Mouse (Mus musculus): ENCODE measurements around the gene Trappc5. TPM values are rescaled to one million over a fixed set of nuclear protein-coding genes. Genes with fewer than 3 reads are reported as not detected.

The Trappc5 gene
- total RNA-seq (2023; ENCODE audit: inconsistent age), result 19.9 to 22.8 TPM (median 21.2 TPM) in 4 replicates

GRCm38 (mm10) chr8:3676131-3676992 lies at the start of gene Trappc5:
TSS of gene Trappc5 (plus strand) at chr8:3676299.

DNA sequence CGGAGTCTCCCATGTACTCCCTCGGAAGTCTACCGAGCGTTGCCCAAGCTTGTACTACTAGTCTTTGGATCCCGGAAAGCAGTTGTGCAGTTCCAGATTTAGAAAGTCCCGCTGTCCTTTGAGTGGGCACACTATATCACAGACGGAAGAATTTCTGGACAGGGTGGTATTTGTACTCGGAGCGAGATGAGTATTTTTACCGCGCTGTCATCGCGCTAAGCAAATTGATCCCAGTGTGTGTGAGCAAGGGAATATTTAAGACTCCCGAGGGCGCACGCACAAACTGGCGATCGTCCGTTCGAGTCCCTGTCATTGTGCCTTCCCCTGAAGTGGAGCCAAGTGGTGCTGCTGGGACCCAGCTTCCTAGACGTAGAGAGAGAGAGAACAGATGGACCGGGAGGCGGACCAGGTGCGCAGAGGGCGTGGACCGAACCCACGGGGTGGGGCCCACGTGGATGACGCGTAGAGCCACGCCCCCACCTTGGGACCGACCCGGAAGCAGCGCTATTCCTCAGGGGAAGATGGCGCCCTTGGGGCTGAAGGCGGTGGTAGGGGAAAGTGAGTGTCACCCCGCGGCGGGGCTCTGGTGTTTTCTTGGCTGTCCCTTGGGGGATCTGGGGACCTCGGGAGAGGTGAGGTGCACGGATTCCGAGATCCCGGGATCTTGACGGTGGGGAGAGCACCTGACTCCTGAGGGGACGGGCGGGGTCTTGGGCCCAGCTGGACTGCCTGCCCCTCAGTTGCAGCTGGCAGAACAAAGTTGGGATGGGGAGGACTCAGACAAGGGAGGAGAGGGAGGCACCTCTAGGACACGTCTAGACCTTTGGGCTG lies 45.2 kb upstream of the Trappc5 start, which contains the start of gene Stxbp2:
Gene Stxbp2 (plus strand): TSS at position 309 of the 831 bp plus-strand sequence.

DNA sequence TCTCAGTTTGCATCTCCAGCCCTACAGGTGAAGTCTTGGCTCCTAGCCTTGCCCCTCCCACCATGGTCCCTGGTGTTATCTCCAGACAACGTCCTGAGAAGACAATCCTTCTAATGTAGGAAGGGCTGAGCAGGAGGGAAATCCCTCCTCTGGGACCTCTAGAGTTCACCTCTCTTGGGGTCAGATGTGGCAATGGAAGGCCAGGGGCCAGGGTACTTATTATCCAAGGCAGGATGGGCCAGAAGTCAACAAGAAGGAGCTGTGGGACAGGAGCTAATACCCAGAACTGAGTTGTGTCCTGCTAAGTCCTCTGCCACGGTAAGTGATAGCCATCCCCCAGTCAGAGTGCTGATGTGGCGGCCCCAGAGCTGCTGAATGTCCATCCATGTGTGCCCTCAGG lies 20.6 kb upstream of the Trappc5 start, which contains the start of gene Retn:
Gene Retn (plus strand): TSS at position 245 of the 400 bp plus-strand sequence.

GRCm38 (mm10) chr8:3665507-3665906 lies 10.6 kb upstream of the Trappc5 start, which contains the start of gene Mcemp1:
TSS of gene Mcemp1 (plus strand) at chr8:3665754.

GRCm38 (mm10) chr8:3671980-3672491 lies 4.1 kb upstream of the Trappc5 start, which contains the start of gene Fcor:
TSS of gene Fcor (minus strand) at chr8:3672362.

DNA sequence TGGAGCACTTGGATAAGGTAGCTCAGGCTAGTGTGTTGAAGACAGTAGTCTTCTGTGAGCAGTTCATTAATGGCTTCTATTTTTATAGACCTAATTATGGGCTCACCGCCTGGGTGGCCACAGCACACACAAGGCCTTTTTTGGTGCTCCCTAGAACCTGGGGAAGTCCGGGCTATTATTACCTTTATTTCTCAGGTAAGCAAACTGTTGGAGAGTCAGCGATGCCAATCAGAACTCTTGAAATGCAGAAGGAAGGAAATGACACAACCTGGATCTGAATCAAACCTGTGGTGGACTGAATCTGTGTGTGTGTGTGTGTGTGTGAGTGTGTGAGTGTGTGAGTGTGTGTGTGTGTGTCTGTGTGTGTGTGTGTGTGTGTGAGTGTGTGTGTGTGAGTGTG lies 18.0 kb downstream of the Trappc5 start, which contains the start of gene Fcer2a:
Gene Fcer2a (minus strand): TSS at position 55 of the 400 bp plus-strand sequence.

GRCm38 (mm10) chr8:3720551-3720950 lies 44.5 kb downstream of the Trappc5 start, which contains the start of gene Clec4g:
TSS of gene Clec4g (minus strand) at chr8:3720651.

Other genes starting within 250 kb of the Trappc5 start
- 0.80 to 1.7 TPM (median 1.4 TPM) in 4 replicates for gene Pex11g, start 208.6 kb upstream of the Trappc5 start, total RNA-seq (2023; ENCODE audit: inconsistent age)
- 4.9 to 9.2 TPM (median 7.3 TPM) in 4 replicates for gene Tex45, start 205.4 kb upstream of the Trappc5 start, total RNA-seq (2023; ENCODE audit: inconsistent age)
- gene Zfp358, start 183.2 kb upstream of the Trappc5 start, total RNA-seq (2023; ENCODE audit: inconsistent age), result 8.0 to 11.4 TPM (median 9.8 TPM) in 4 replicates
- 89.1 to 114 TPM (median 104 TPM) in 4 replicates for gene Mcoln1, start 175.8 kb upstream of the Trappc5 start, total RNA-seq (2023; ENCODE audit: inconsistent age)
- gene Pnpla6, start 160.9 kb upstream of the Trappc5 start, total RNA-seq (2023; ENCODE audit: inconsistent age), result 60.2 to 80.5 TPM (median 68.7 TPM) in 4 replicates
- gene C330021F23Rik, start 108.3 kb upstream of the Trappc5 start, total RNA-seq (2023; ENCODE audit: inconsistent age), result not detected in 4 replicates
- 0.12 to 0.27 TPM (median 0.18 TPM) in 4 replicates for gene Camsap3, start 89.0 kb upstream of the Trappc5 start, total RNA-seq (2023; ENCODE audit: inconsistent age)
- 91.5 to 105 TPM (median 97.7 TPM) in 4 replicates for gene Xab2, start 55.0 kb upstream of the Trappc5 start, total RNA-seq (2023; ENCODE audit: inconsistent age)
- gene Pet100, start 54.8 kb upstream of the Trappc5 start, total RNA-seq (2023; ENCODE audit: inconsistent age), result 67.8 to 74.9 TPM (median 70.5 TPM) in 4 replicates
- not detected in 4 replicates for gene Pcp2, start 50.8 kb upstream of the Trappc5 start, total RNA-seq (2023; ENCODE audit: inconsistent age)
- gene Stxbp2, start 45.3 kb upstream of the Trappc5 start, total RNA-seq (2023; ENCODE audit: inconsistent age), result 248 to 283 TPM (median 258 TPM) in 4 replicates
- gene Retn, start 20.5 kb upstream of the Trappc5 start, total RNA-seq (2023; ENCODE audit: inconsistent age), result not detected in 4 replicates
- not detected in 4 replicates for gene Mcemp1, start 10.5 kb upstream of the Trappc5 start, total RNA-seq (2023; ENCODE audit: inconsistent age)
- gene Fcor, start 3.9 kb upstream of the Trappc5 start, total RNA-seq (2023; ENCODE audit: inconsistent age), result 1.6 TPM in 1 of 4 replicates, not detected in the others
- gene Fcer2a, start 17.9 kb downstream of the Trappc5 start, total RNA-seq (2023; ENCODE audit: inconsistent age), result 517 to 653 TPM (median 596 TPM) in 4 replicates
- gene Clec4g, start 44.4 kb downstream of the Trappc5 start, total RNA-seq (2023; ENCODE audit: inconsistent age), result 0.35 TPM in 1 of 4 replicates, not detected in the others
- 0.35 to 1.5 TPM (median 0.90 TPM) in 4 replicates for gene Cd209a, start 72.7 kb downstream of the Trappc5 start, total RNA-seq (2023; ENCODE audit: inconsistent age)
- gene Cd209e, start 178.0 kb downstream of the Trappc5 start, total RNA-seq (2023; ENCODE audit: inconsistent age), result not detected in 4 replicates
- not detected in 4 replicates for gene Cd209d, start 202.3 kb downstream of the Trappc5 start, total RNA-seq (2023; ENCODE audit: inconsistent age)

All from B cell, adult (primary cell).